Mouse (Mus musculus): ENCODE data around the gene Mfsd11. TPM values are rescaled to one million over a fixed set of nuclear protein-coding genes. Genes with fewer than 3 reads are reported as not detected.

Gene Mfsd11
- 37.0 and 38.6 TPM in 2 replicates for polyA plus RNA-seq (2014; fragmentation: Nextera tagmentation; extraction: Ambion mirVana)

GRCm38 (mm10) chr11:116852291-116852890 is at the start of gene Mfsd11:
Gene Mfsd11, plus strand, starts transcription at chr11:116852440.
- peak within 1 kb of the TSS; percentile 97 for H3K27ac ChIP-seq (ENCODE audit: low read depth, low read length)
- ATAC-seq (ENCODE audit: low FRiP score) (peak; percentile 34; the same call in 1 of the 2 replicates), DNase-seq (ENCODE audit: low spot score) (peak; percentile 77)
- H3K27me3 ChIP-seq (ENCODE audit: control insufficient read depth, insufficient read depth, low read length) = no peaks in the 10 kb centered on the region
- peak within 1 kb of the TSS; percentile 99 for H3K4me3 ChIP-seq (ENCODE audit: low read depth, low read length)
- peak within 1 kb of the TSS; percentile 75 for H3K4me2 ChIP-seq (replicated peaks; ENCODE audit: low read depth, low read length)
- H3K9me3 ChIP-seq (ENCODE audit: control insufficient read depth, low read length) = no peaks in the 10 kb centered on the region
- H3K36me3 ChIP-seq (ENCODE audit: control insufficient read depth, insufficient read depth, low read length) = peaks cover 2% of the 10 kb centered on the region; the same call in 1 of the 2 replicates
- peak within 1 kb of the TSS; percentile 97 for H3K9ac ChIP-seq (ENCODE audit: low read depth, low read length)
- peaks cover 10% of the 10 kb centered on the region for H3K4me1 ChIP-seq (replicated peaks; ENCODE audit: control insufficient read depth, insufficient read depth, low read length)
- WGBS = under 1% methylated on average over 70 of the region's 91 CpGs

DNA sequence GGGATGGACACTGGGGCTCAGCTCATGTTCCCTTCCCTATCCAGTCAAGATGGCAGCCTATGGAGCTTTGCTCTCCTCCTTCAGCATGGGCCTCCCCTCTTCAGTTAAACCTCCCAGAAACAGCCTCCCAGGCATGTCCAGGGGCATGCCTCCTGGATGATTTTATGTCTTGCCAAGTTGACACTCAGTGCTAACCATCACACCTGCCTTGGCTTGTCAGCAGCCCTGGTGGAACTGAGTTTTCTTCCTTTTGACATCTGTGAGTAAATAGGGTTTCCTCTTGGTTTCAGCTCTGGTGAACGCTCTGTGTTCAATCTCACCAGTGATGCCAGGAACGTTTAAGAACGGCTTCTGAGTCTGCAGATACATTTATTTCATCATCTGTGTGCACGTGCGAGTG is 49.5 kb upstream of the Mfsd11 start:
- Histone ChIP-seq H3K4me3 (ENCODE audit: low read depth, low read length) (no peak overlapping the region), H3K27ac (ENCODE audit: low read depth, low read length) (no peak overlapping the region), H3K9me3 (ENCODE audit: control insufficient read depth, low read length) (no peaks in the 10 kb centered on the region), H3K4me2 (replicated peaks; ENCODE audit: low read depth, low read length) (no peak overlapping the region), H3K4me1 (replicated peaks; ENCODE audit: control insufficient read depth, insufficient read depth, low read length) (no peaks in the 10 kb centered on the region), H3K27me3 (ENCODE audit: control insufficient read depth, insufficient read depth, low read length) (no peaks in the 10 kb centered on the region), H3K9ac (ENCODE audit: low read depth, low read length) (no peak overlapping the region), H3K36me3 (ENCODE audit: control insufficient read depth, insufficient read depth, low read length) (no peaks in the 10 kb centered on the region)
- DNase-seq (ENCODE audit: low spot score) (no peak), ATAC-seq (ENCODE audit: low FRiP score) (no peak)
- WGBS = 86% methylated on average over 5 of the region's 5 CpGs

- WGBS = 88% methylated on average over 15 of the region's 15 CpGs
- ATAC-seq (ENCODE audit: low FRiP score) = no peak
Measured at GRCm38 (mm10) chr11:116806136-116807071, 45.8 kb upstream of the Mfsd11 start.

GRCm38 (mm10) chr11:116807116-116807515 is 45.1 kb upstream of the Mfsd11 start:
- Histone ChIP-seq H3K4me3 (ENCODE audit: low read depth, low read length) (no peak overlapping the region), H3K27me3 (ENCODE audit: control insufficient read depth, insufficient read depth, low read length) (no peaks in the 10 kb centered on the region), H3K27ac (ENCODE audit: low read depth, low read length) (no peak overlapping the region), H3K4me1 (replicated peaks; ENCODE audit: control insufficient read depth, insufficient read depth, low read length) (peaks cover 10% of the 10 kb centered on the region), H3K4me2 (replicated peaks; ENCODE audit: low read depth, low read length) (no peak overlapping the region), H3K9me3 (ENCODE audit: control insufficient read depth, low read length) (no peaks in the 10 kb centered on the region), H3K9ac (ENCODE audit: low read depth, low read length) (no peak overlapping the region), H3K36me3 (ENCODE audit: control insufficient read depth, insufficient read depth, low read length) (no peaks in the 10 kb centered on the region)
- DNase-seq (ENCODE audit: low spot score) (no peak), ATAC-seq (ENCODE audit: low FRiP score) (no peak)
- 78% methylated on average over 7 of the region's 7 CpGs for whole genome bisulfite sequencing

More at GRCm38 (mm10) chr11:116806136-116807071, 45.8 kb upstream of the Mfsd11 start:
- no peaks in the 10 kb centered on the region for H3K9me3 ChIP-seq (ENCODE audit: control insufficient read depth, low read length)
- H3K9ac ChIP-seq (ENCODE audit: low read depth, low read length) = no peak overlapping the region
- no peak for DNase-seq (ENCODE audit: low spot score)
- H3K36me3 ChIP-seq (ENCODE audit: control insufficient read depth, insufficient read depth, low read length) = no peaks in the 10 kb centered on the region
- no peak overlapping the region for H3K4me2 ChIP-seq (replicated peaks; ENCODE audit: low read depth, low read length)
- H3K4me1 ChIP-seq (replicated peaks; ENCODE audit: control insufficient read depth, insufficient read depth, low read length) = peaks cover 10% of the 10 kb centered on the region
- H3K27me3 ChIP-seq (ENCODE audit: control insufficient read depth, insufficient read depth, low read length) = no peaks in the 10 kb centered on the region
- no peak overlapping the region for H3K27ac ChIP-seq (ENCODE audit: low read depth, low read length)
- H3K4me3 ChIP-seq (ENCODE audit: low read depth, low read length) = no peak overlapping the region

GRCm38 (mm10) chr11:116807526-116807925 is 44.7 kb upstream of the Mfsd11 start:
- H3K9me3 ChIP-seq (ENCODE audit: control insufficient read depth, low read length) = no peaks in the 10 kb centered on the region
- no peak overlapping the region for H3K4me2 ChIP-seq (replicated peaks; ENCODE audit: low read depth, low read length)
- no peak for ATAC-seq (ENCODE audit: low FRiP score)
- 76% methylated on average over 3 of the region's 3 CpGs for WGBS
- no peaks in the 10 kb centered on the region for H3K36me3 ChIP-seq (ENCODE audit: control insufficient read depth, insufficient read depth, low read length)
- H3K27ac ChIP-seq (ENCODE audit: low read depth, low read length) = no peak overlapping the region
- peaks cover 11% of the 10 kb centered on the region for H3K4me1 ChIP-seq (replicated peaks; ENCODE audit: control insufficient read depth, insufficient read depth, low read length)
- no peaks in the 10 kb centered on the region for H3K27me3 ChIP-seq (ENCODE audit: control insufficient read depth, insufficient read depth, low read length)
- no peak for DNase-seq (ENCODE audit: low spot score)
- H3K4me3 ChIP-seq (ENCODE audit: low read depth, low read length) = no peak overlapping the region
- H3K9ac ChIP-seq (ENCODE audit: low read depth, low read length) = no peak overlapping the region

GRCm38 (mm10) chr11:116807938-116808606 is 44.2 kb upstream of the Mfsd11 start:
- Histone ChIP-seq H3K27me3 (ENCODE audit: control insufficient read depth, insufficient read depth, low read length) (no peaks in the 10 kb centered on the region), H3K4me1 (replicated peaks; ENCODE audit: control insufficient read depth, insufficient read depth, low read length) (peaks cover 17% of the 10 kb centered on the region), H3K4me3 (ENCODE audit: low read depth, low read length) (no peak overlapping the region), H3K9me3 (ENCODE audit: control insufficient read depth, low read length) (no peaks in the 10 kb centered on the region), H3K36me3 (ENCODE audit: control insufficient read depth, insufficient read depth, low read length) (no peaks in the 10 kb centered on the region), H3K9ac (ENCODE audit: low read depth, low read length) (no peak overlapping the region), H3K4me2 (replicated peaks; ENCODE audit: low read depth, low read length) (no peak overlapping the region), H3K27ac (ENCODE audit: low read depth, low read length) (no peak overlapping the region)
- ATAC-seq (ENCODE audit: low FRiP score) = no peak
- WGBS = 30% methylated on average over 7 of the region's 7 CpGs
- peak; percentile 91 for DNase-seq (ENCODE audit: low spot score)

- no peak overlapping the region for H3K4me2 ChIP-seq (replicated peaks; ENCODE audit: low read depth, low read length)
Measured at GRCm38 (mm10) chr11:116808811-116809395, 43.3 kb upstream of the Mfsd11 start.

DNA sequence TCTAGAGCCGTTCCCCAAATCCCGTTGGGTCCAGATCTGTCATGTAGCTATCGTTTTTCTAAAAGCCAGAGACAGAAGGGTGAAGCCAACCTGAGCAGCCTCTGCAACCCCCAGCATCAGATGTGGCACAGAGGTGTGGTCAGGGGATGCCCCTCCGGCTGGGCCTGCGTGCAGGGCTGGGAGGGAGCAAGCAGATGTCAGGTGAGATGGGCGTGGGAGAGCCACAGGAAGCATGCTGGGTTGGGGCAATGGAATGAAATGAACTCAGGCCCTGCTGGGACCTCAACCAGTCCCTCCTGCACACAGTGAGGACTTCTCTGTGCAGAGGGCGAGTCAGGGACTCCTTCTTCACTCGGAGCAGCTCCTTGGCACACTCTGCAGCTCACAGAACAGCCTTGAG is 42.7 kb upstream of the Mfsd11 start:
- no peak overlapping the region for H3K4me2 ChIP-seq (replicated peaks; ENCODE audit: low read depth, low read length)
- H3K36me3 ChIP-seq (ENCODE audit: control insufficient read depth, insufficient read depth, low read length) = no peaks in the 10 kb centered on the region
- no peaks in the 10 kb centered on the region for H3K9me3 ChIP-seq (ENCODE audit: control insufficient read depth, low read length)
- H3K9ac ChIP-seq (ENCODE audit: low read depth, low read length) = no peak overlapping the region
- no peak for ATAC-seq (ENCODE audit: low FRiP score)
- H3K4me1 ChIP-seq (replicated peaks; ENCODE audit: control insufficient read depth, insufficient read depth, low read length) = peaks cover 31% of the 10 kb centered on the region
- no peaks in the 10 kb centered on the region for H3K27me3 ChIP-seq (ENCODE audit: control insufficient read depth, insufficient read depth, low read length)
- 77% methylated on average over 8 of the region's 8 CpGs for WGBS
- no peak overlapping the region for H3K4me3 ChIP-seq (ENCODE audit: low read depth, low read length)
- no peak for DNase-seq (ENCODE audit: low spot score)
- H3K27ac ChIP-seq (ENCODE audit: low read depth, low read length) = no peak overlapping the region

More at GRCm38 (mm10) chr11:116808811-116809395, 43.3 kb upstream of the Mfsd11 start:
- DNase-seq (ENCODE audit: low spot score) (no peak), ATAC-seq (ENCODE audit: low FRiP score) (no peak)
- H3K4me3 ChIP-seq (ENCODE audit: low read depth, low read length) = no peak overlapping the region
- H3K9me3 ChIP-seq (ENCODE audit: control insufficient read depth, low read length) = no peaks in the 10 kb centered on the region
- WGBS = 75% methylated on average over 11 of the region's 11 CpGs
- no peaks in the 10 kb centered on the region for H3K36me3 ChIP-seq (ENCODE audit: control insufficient read depth, insufficient read depth, low read length)
- no peak overlapping the region for H3K27ac ChIP-seq (ENCODE audit: low read depth, low read length)
- peaks cover 25% of the 10 kb centered on the region for H3K4me1 ChIP-seq (replicated peaks; ENCODE audit: control insufficient read depth, insufficient read depth, low read length)
- no peaks in the 10 kb centered on the region for H3K27me3 ChIP-seq (ENCODE audit: control insufficient read depth, insufficient read depth, low read length)
- H3K9ac ChIP-seq (ENCODE audit: low read depth, low read length) = no peak overlapping the region
